Mouse (Mus musculus) duodenum, adult 2 months (tissue): Measurements from ENCODE around the gene Tsga10. TPM values are rescaled to one million over a fixed set of nuclear protein-coding genes. Genes with fewer than 3 reads are reported as not detected.

Experiments used
- polyA plus RNA-seq: library from polyadenylated mRNA; depleted of rRNA; stranded (reverse); fragments of >200 nt; gene quantifications from 2 replicates; pipeline ENCODE4 v1.2.3, GENCODE M21; 2012; ENCODE audit warnings: low replicate concordance; rRNA removed

Gene Tsga10
- 0.07 TPM in 1 of 2 replicates, not detected in the other for polyA plus RNA-seq

GRCm38 (mm10) chr1:37866286-37866685 is at the start of gene Tsga10:
Gene Tsga10, minus strand, starts transcription at chr1:37866429.

DNA sequence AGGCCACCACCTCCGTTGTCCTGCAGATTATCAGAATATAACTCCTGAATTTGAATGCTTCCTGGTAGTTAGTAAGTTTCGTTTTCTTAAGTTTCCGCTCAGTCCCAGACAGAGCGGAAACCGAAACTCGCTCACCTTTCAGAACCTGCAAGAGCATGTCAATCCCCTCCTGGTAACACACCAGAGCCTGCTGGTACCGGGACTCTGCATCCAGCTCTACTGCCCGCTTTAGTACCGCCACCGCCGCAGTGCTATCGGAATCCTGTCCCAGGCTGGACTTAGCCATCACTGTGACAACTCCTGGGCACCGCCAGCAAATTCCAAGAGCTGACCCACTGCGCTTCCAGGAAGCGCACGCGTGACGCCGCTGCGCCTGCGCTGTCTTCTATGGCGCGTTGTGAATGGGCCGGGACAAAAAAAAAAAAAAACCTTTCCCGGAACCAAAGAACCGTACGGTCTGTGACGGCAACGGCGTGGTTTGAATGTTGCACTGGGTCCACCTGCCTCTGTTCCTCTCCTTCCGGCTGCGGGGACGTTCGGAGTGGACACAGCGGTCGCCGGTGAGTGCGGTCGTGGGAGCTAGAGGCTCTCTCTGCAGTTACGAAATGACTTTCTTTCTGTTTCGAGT is 23.9 kb upstream of the Tsga10 start, which contains the start of the genes Mitd1 and Mrpl30:
TSS of gene Mitd1 (minus strand) at position 387 of the 628 bp plus-strand sequence.
TSS of gene Mrpl30 (plus strand) at position 453 of the 628 bp plus-strand sequence.

GRCm38 (mm10) chr1:37871704-37872103 is 5.5 kb upstream of the Tsga10 start, which contains the start of gene Lipt1:
Gene Lipt1, plus strand, starts transcription at chr1:37871738.

DNA sequence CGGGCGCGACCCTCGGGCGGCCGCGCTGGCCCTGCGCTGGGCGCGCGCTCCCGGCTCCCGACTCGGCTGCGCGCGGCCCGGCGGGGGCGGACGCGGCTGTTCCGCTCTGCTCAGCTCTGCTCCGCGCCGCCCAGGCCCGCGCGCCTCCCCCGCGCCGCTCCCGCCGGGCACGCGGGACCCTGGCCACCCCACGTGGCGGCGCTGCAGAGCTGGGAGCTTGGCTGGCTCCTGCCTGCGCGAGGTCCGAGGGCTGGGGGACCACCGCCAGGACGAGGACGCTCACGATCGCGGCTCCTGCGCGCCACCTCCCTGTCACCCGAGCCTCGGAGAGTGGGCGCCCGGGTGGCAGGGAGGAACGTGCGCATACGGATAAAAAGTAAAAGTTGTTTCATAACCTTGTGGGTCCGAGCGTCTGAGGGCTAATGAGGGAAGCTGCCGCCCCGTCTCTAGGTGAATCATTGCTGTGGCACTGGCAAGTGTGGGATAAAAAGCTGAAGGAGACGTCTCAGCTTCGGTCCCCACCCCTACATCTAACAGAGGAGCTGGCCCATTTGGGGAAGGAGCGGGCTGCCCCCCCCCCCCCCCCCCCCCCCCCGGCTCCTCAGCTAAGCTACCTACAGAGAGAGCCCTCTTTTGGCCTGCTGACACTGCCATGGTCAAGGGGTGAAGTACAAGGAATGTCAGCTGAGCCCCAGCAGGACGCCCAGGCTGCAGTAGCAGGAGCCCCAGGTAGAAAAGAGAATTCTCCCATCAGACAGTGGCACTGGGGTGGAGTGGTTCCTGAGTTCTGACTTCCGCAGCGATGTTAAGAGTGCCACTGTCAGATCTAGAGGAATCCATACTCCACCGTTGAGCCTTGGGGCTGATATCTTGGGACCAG is 146.2 kb downstream of the Tsga10 start, which contains the start of gene 2010300C02Rik:
TSS of gene 2010300C02Rik (minus strand) at position 325 of the 880 bp plus-strand sequence.

Other genes with a start within 250 kb of the Tsga10 start
- gene 2010300C02Rik, start 146.3 kb downstream of the Tsga10 start, polyA plus RNA-seq, result 11.8 and 17.0 TPM in 2 replicates
- gene Lipt1, start 5.3 kb upstream of the Tsga10 start, polyA plus RNA-seq, result 0.30 and 0.34 TPM in 2 replicates
- gene Mitd1, start 24.0 kb upstream of the Tsga10 start, polyA plus RNA-seq, result 1.1 and 1.8 TPM in 2 replicates
- gene Mrpl30, start 24.0 kb upstream of the Tsga10 start, polyA plus RNA-seq, result 23.9 and 45.6 TPM in 2 replicates
- not detected in 2 replicates for gene Lyg2, start 50.1 kb upstream of the Tsga10 start, polyA plus RNA-seq
- not detected in 2 replicates for gene Lyg1, start 91.3 kb upstream of the Tsga10 start, polyA plus RNA-seq
- gene Txndc9, start 131.5 kb upstream of the Tsga10 start, polyA plus RNA-seq, result 1.6 TPM in 2 replicates
- 0.27 and 0.76 TPM in 2 replicates for gene Eif5b, start 131.6 kb upstream of the Tsga10 start, polyA plus RNA-seq